Mouse (Mus musculus) WW6 (cell line): ENCODE data around the gene Slc5a1.

Source experiments
- DNase-seq: peaks from one replicate; pipeline ENCODE4 v3.0.0-alpha.2; 2013; ENCODE audit warnings: low read depth, low spot score

Gene Slc5a1

DNA sequence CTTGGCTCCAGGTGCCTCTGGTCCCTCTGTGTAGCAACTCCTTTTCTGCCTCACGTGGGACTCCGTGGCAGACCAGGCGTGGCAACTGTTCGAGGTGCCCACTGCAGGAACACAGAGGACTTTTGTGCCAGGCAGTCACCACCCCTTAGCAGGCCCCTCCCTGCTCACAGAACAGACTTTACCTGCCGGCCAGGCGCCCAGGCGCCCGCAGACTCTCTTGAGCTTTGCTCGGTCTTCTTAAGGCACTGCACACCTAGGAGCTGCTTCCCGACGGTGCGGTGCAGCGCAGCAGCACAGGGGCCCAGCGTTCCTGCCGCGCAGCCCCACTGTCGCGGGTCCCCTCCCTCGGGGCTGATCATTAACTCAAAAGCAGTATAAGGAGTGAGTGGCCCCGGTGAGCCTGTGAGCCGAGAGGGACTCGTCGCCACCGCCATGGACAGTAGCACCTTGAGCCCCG is at the start of gene Slc5a1:
TSS of gene Slc5a1 (plus strand) at position 195 of the 457 bp plus-strand sequence.
- DNase-seq = no peak

DNA sequence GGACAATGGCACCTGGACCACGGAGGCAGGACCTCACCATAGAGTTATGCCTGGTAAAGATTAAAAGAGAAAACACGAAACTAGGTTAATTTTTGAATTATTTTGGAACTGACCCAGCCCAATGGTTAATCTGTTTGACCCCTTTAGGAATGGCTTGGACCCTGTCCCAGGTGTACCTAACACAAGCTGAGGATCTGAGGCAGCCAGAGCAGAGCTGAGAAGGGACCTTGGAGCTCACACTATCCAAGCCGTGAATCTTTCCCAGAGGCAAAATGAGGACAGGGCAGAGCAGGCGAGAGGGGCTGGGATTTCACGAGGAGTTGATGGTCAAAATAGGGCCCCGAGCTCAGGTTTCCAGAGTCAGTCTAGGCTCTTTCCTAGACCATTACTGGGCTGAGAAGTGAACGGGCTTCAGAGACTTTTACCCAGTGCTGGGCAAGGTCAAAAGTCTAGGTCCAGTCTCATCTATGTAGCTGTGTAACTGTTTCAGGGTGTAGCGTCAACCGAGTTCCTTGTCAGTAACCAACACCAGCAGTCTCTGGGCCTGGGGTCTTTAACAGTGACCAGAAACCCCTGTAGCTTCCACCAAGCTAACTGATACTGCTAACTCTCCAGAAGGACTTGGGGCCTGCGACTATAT is 47.8 kb upstream of the Slc5a1 start:
- no peak for DNase-seq

DNA sequence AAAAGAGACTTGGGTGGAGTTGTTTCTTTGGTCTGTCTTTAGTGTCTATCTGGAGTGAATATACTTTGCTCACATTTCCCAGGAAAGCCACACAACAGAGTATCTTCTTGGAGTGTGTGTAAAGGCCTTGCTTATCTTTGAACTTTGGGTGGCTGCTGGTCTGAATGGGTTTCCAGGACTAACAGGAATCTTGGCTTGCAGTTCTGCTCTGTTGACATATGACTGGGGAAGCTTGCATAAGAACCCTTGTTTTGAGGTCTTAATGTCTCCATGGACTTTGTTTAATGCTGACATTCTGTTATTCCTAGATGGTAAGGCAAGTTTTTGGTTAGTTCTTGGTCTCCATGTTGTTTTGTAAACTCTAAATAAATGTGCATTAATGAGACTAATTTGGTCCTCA is 33.9 kb upstream of the Slc5a1 start:
- no peak for DNase-seq

DNA sequence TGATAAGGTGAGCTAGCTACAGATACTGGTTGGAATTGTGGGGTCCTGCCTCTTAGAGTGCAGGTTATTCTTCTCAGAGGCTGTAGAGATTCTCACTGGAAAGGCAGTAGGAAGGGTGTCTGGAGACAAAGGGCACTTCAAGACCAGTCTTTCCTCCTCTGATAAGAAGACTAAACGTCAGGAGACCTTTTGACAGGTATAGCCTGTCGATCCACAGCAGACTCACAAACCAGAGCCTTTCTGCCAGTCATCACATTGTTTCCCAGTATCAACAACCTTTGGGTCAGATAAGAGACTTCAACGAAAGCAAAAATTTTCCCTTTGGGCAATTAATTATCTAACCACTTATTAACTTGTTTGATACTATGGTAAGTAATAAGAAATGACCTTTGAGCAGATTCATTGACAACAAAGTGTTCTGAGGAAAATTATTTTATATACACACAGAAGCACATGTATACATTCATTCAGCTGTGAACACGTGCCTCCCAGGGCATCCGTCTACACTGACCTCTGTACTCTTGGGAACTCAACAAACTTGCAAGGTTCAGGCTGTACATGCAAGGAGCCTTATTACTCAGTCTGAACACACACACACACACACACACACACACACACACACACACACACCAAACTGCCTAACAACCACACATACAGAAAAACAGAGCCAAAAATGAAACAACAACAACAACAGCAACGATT is 27.4 kb upstream of the Slc5a1 start:
- no peak for DNase-seq

DNA sequence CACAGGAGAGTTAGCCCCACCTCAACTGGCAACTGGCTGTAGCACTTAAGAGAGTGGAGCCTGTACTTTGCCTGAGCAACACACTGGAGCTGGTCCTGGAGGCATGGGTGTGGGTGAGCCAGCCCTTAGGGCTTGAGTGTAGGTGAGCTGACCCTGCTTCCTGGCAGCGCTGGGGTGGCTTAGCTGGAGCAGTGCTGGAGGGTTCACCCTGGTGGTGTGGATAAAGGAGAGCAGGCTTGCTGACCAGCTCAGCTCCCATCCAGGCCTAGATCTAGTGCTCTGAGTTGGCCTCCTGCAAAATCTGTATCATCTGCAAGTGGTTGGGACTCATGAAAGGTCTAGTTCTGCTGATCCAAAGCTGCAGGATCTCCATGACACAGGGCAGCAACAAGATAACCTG is 21.1 kb upstream of the Slc5a1 start:
- DNase-seq = no peak

DNA sequence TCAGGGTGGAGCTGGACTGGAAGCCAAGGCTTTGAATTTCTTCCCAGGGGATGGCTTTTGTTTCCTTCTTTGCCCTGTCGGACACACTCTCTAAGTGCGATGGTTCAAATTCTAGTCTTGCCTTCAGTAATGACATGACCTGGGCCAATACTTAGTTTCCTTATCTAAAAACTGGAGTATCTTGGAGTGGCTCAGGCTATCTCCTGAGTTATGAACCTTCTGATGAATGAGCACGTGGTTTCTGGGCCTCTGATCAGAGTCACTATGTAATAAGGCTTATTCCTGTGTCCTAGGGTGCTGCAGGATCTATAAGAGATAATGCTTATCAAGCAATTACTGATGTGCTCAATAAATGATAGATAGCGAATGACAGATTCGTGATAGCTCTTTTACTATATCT is 19.4 kb upstream of the Slc5a1 start:
- DNase-seq = no peak

DNA sequence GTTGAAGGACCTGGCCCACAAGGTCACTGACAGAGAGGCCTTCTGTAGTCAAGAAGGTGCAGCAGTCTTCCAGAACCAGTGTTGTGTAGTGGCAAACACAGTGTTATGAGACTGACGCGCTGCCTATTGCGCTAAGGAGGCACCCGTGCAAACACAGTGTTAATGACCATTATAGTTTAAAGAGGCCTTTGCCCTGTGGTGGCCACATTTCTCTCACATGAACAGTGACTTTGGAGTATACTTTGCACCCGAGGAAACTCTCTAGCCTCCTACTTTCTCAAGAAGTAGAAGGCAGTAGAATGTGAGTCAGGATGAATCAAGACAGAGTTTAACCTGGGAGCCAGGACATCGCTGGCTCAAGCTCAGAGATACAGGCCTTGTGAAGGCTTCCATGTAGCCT is 12.7 kb upstream of the Slc5a1 start:
- no peak for DNase-seq

DNA sequence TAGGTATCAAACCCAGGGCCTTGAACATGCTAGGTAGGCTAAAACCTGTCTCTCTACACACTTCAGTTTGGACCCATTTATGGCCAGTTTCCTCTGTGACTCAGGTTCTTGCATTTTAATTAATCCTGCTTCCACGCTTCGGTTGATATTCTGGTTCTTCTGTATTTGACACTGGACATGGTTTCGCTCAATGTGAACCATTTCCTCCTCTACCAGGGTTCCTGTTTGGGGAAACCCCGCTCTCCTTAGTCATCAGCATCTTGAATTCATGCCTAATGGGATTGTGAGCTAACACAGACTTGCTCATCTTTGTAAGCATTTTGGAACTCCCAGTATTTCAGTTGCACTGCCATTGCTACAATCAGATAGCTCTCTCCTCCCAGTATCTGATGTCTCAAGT is 8.7 kb upstream of the Slc5a1 start:
- no peak for DNase-seq

DNA sequence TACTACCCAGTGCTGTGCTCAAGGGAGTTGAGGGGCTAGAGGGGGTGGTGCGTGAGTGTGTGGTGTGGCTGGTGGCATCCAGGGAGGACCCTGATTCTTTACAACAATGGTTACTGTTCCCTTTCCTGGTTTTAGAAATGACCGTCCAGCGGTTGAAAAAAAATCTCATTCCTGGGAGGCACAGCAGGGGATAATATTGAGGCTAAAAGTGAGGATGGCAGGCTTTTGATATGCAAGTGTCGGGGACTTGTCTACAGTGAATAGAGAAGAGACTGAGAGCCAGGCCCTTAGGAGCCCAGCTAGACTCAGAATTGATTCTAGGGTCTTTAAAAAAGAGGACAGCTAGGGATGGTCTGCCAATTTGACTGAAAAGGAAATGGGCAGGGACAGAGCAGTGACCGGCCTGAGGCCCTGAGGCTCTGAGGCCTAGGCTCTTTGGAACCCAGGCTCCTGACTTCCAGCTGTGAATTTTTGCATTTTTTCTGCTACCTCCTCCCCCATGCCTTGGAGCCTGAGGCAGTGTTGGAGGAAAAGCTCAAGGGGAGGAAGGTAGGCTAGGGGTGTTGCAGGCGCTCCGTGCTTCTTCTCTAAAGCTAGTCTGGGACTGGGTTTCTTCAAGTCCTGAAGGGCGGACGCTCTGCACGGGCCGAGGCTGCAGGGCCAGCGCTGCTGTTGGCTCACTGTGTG is 1.5 kb upstream of the Slc5a1 start:
- DNase-seq = peak; percentile 43

DNA sequence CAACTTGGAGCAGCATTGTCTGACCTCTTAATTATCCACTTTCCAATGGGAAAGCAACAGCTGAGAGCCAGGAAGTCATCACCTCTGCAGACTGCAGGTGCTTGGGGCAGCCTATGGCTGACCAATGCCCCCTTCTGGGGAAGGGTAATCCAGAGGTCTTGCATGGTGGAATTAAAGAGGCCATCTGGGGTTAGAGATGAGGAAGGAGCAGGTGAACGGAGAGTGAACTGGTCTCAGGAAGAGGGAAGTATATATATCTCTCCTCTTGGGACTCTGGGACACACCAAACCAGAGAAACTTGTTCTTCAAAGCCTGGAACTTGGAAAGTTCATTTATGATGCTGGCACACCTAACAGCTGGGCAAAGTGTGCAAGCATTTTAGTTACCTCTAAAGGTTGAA is 857 bp downstream of the Slc5a1 start:
- no peak for DNase-seq

DNA sequence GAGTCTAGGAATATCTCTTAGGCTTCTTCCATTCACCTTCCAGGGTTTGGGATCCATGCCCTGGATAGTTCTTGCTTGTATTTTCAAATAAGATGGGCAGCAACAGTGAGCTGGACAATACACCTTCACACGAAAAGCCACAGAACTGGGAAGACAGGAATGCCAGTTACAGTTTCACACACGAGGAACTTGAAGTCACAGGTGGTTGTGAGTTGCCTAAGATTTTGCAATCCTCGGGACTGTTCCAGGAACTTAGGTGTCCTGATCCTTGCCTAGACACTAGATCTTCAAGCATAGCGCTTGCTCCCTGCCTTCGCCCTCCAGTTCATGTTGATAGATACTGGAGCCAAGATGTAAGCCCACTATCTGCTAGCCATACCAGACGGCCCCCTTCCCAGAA is 1.6 kb downstream of the Slc5a1 start:
- no peak for DNase-seq

DNA sequence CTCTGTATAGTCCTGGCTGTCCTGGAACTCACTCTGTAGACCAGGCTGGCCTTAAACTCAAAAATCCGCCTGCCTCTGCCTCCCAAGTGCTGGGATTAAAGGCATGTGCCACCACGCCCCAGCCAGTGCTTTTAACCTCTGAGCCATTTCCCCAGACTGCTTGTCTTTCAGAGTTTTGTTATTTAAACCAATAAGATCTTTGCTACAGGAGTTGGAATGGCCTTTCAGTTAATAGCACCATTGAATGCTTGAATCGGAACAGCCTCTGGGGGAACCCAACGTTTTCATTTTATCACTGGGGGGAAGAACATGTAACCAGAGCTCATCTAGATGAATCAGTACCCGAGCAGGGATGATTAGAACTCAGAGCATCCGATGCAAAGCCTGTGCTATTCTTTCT is 3.0 kb downstream of the Slc5a1 start:
- DNase-seq = no peak

DNA sequence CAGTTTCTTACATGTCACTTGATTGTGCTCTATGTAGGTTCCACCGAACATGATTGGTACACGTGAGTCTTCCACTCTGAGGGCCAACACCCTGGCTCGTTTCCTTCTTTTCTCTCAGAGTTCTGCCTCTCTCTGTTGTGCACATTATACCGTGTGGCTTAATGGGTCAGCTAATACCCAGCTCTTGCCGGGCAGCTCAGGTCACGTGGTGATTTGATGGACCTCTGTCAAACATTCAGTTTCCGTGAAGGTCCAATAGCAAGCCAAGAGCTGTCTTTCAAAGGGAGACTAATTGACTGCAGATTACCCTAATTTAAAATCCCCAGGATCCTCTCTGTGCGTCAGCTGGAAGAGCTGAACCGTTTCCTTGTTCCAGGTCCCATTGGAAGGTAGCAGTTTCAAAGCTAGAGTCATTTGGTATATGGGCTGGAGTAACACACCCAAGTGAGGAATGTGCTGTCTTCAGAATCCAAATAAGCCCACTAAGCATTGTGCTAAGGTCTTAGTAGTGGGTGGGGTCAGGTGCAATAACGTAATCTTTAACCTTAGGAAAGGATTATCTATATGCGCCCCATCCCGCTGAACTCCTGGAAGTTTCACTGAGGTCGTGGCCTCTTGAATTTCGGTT is 3.9 kb downstream of the Slc5a1 start:
- DNase-seq = no peak

DNA sequence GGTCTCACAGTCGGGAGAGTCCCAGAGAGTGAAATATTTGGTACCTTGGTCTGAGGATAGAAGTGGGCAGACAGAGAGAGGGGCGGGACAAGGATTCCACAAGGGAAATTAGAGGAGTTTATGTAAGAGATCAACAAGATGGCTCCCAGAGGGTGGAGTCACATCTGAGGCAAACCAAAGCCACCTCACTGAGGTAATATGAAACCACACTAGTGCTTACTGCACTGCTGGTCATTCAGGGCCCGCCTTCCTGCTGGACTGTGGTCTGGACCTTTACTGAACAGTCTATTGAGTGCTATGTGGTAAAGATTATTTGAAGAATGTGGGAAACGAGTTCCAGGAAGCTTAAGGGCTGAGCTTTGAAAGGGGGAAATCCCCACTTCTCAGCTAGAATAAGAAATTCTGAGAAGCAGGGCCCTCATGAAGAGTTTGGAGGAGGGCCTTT is 17.9 kb downstream of the Slc5a1 start:
- DNase-seq = no peak

DNA sequence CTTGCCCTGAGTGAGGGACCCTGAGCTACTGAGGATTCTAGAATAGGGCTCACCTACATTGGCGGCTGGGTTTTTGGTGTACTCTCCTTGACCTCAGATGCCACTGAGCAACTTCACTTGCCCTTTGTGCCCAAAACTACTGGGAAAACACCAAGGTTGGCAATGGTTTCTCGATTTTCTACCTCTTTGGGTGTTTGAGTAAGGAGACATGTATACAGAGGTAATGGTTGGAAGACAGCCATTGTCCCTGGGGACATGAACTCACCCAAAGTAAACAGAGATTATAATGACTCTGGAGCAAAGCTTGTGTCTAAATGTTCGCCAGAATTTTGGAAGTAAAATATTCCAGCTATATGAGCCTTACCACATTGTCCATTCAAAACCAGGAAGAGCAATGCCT is 19.6 kb downstream of the Slc5a1 start:
- DNase-seq = no peak

DNA sequence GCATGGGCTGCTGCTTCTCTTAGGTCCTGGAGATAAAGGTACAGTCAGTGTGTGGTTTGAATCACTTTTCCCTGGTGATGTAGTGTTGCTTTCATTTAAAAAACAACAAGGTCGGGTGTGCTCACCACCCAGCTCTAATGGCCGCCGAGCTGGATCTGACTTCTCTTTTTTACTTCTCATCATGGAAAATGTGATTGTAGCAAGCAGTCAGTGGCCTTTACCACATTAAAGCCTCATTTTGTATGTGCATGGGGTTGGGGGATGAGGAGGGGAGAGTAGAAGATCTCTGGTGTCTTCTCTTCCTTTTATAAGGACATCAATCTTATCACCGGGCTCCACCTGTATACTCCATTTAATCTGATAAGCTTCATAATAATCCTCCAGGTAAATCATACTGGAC is 21.3 kb downstream of the Slc5a1 start:
- no peak for DNase-seq

DNA sequence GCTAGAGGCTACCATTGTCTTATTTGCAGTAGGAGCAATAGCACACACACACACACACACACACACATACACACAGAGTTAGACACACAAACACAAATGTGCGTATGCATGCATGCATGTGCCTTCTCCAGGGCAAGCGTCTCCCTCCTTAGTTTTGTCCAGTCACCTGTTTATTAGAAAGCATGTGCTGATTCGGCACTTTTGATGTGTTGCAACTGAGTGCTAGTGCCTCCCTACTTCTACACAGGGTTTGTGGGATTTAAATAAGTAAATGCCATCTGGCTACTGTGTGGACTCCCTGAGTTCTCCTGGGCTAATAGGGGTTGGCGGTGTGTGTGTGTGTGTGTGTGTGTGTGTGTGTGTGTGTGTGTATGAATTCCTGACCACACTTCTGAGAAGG is 30.1 kb downstream of the Slc5a1 start:
- no peak for DNase-seq

DNA sequence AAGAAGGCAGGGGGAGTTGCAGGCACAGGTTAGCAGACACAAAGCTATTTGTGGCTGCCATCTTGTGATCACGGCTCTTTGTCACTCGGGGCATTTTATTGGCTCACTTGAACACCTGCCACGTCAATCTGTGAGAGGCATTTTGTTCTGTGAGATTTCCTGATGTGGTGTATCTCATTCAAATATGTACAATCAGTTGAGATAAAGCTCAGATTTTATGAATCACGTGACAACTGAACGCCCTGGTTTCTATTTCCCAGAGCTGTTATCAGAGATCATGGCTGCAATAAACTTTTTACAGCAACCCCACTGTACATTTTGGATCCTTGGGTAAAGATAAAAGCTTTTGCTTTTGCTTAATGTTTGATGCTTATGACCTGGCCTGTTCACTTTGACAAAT is 31.6 kb downstream of the Slc5a1 start:
- DNase-seq = no peak

DNA sequence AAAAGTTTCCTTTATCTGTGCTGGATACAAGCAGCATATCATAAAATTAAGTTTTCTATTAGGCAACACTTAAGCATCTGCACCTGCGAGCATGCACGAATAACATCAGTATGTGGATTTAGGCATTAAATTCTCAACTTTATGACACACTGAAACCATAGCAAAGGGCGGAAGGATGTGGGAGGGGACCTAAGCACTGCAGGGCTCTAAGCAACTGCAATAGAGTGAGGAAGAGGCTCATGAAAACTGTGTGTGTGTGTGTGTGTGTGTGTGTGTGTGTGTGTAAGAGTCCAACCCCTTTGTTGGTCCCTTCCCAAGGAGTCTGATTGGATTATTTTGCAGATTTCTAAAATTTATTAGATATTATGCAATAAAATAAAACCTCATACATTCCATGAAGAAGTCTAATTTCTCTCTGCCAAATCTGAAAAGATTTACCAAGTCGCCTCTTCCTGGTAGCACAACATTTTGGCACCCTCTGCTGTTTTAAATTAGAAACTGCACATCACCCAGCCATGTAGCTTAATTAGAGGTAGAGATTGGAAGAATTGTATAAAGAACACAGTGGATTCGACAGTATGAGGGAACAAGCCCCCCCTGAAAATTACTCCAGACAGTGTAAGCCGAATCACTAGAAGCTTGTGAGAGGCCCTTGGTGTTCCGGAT is 38.9 kb downstream of the Slc5a1 start:
- DNase-seq = peak; percentile 22

DNA sequence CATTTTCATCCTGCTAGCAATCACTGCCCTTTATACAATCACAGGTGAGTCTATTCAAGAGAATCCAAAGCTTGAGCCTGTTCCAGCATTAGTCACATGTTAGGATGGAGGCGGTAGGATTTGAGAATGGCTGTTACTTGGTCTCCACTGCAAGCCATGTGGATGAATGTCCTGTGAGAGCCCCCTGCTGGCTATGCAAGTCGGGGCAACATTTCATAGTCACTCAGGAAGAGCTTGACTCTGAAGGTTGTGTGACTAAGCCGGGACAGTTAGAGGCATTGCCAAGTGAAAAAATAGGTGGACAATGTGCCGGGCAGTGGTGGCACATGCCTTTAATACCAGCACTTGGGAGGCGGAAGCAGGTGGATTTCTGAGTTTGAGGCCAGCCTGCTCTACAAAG is 40.0 kb downstream of the Slc5a1 start:
- DNase-seq = peak; percentile 36

DNA sequence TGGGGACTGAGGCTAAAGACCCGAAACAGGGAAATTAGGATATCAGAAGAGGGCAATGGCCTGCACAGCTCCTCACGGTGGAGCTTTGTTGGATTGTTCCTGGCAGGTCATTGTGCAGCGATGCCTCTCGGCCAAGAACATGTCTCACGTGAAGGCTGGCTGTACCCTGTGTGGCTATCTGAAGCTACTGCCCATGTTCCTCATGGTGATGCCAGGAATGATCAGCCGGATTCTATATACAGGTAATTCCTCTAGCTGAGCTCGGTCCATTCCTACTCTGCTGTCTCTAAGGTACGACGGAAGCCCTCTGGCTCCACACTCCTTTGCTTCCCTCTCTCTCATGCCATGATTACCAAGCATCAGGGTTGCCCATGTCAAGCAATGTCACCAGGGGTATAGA is 42.8 kb downstream of the Slc5a1 start:
- no peak for DNase-seq

DNA sequence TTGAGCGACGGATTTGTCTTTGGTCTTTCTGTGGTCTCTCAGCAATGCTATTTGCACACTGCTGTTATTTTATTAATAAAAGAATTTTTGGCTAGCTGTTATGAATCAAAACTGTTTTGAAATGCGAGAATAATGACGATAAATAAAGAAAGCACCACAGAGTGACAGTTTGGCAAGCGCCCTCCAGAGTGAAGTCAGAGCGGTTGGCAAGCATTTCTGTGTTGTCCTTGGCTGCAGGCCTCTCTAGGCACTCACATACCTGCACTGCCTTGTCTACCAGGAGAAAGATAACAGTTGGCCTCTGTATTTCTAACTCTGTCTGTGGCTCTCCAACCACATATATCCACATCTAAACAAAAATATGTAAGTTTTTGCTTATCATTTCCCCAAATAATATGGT is 43.7 kb downstream of the Slc5a1 start:
- no peak for DNase-seq
